Mouse (Mus musculus): ENCODE measurements around the gene Mthfd1l.

DNA sequence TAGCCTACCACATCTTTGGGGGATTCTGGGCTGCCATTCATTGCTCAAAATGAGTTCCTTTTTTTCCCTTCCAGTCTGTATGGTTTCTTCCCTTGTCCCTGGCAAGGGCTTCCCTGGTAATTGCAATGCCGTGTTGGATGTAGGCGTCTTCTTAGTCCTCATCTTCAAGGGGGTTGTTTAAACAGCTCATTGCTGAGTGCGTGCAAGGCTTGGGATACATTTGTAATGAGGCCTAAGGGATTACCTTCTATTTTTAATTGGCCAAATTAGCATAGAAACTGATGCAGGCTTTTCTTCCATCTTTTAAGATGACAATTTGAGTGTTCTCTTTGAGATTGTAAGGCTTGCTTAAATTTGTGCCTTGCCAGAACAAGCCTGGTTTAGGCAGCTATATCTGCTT, 114.6 kb downstream of the Mthfd1l start:
- TF ChIP-seq POLR2A (IDR thresholded peaks at IDR 0.05; ENCODE audit: borderline replicate concordance, insufficient read depth, low read length) (no peak), CTCF (IDR thresholded peaks at IDR 0.05; ENCODE audit: borderline replicate concordance, insufficient read depth, low read depth, low read length) (no peak)
